Mouse (Mus musculus) cerebellum, postnatal 36 days (tissue): ENCODE data around the gene Fos.

Experiments
- DNase-seq, 2 experiments: peaks; one replicate each; pipeline ENCODE4 v3.0.0; 2021 to 2022; ENCODE audit warnings: mixed read lengths in 2 of 2

The Fos gene

GRCm38 (mm10) chr12:85490096-85490820 lies 16.6 kb downstream of the Fos start:
- no peak for DNase-seq

GRCm38 (mm10) chr12:85490991-85491390 lies 17.3 kb downstream of the Fos start:
- DNase-seq: no peak

GRCm38 (mm10) chr12:85492084-85492645 lies 18.5 kb downstream of the Fos start:
- DNase-seq: peak; percentile 62 to 74

GRCm38 (mm10) chr12:85496336-85496735 lies 22.6 kb downstream of the Fos start:
- no peak for DNase-seq

GRCm38 (mm10) chr12:85496755-85497154 lies 23.1 kb downstream of the Fos start:
- peak; percentile 74 to 81 for DNase-seq

GRCm38 (mm10) chr12:85497310-85498135 lies 23.8 kb downstream of the Fos start:
- no peak for DNase-seq

- DNase-seq: no peak
Observed at GRCm38 (mm10) chr12:85499001-85499400, 25.3 kb downstream of the Fos start.

- DNase-seq: no peak
Observed at GRCm38 (mm10) chr12:85502682-85503081, 29.0 kb downstream of the Fos start.

- DNase-seq: peak in 1 of 2 experiments; percentile 26
Observed at GRCm38 (mm10) chr12:85508235-85508634, 34.5 kb downstream of the Fos start.

GRCm38 (mm10) chr12:85510013-85510412 lies 36.3 kb downstream of the Fos start:
- no peak for DNase-seq

- no peak for DNase-seq
Observed at GRCm38 (mm10) chr12:85513789-85514447, 40.2 kb downstream of the Fos start.

GRCm38 (mm10) chr12:85514958-85515357 lies 41.3 kb downstream of the Fos start:
- DNase-seq: no peak

GRCm38 (mm10) chr12:85515865-85516264 lies 42.2 kb downstream of the Fos start:
- DNase-seq: no peak

GRCm38 (mm10) chr12:85517339-85517738 lies 43.6 kb downstream of the Fos start:
- DNase-seq: no peak

- DNase-seq: no peak
Observed at GRCm38 (mm10) chr12:85518009-85518408, 44.3 kb downstream of the Fos start.

GRCm38 (mm10) chr12:85519553-85519952 lies 45.9 kb downstream of the Fos start:
- DNase-seq: no peak

GRCm38 (mm10) chr12:85521101-85521500 lies 47.4 kb downstream of the Fos start:
- DNase-seq: no peak

GRCm38 (mm10) chr12:85521673-85522072 lies 48.0 kb downstream of the Fos start:
- DNase-seq: no peak

- no peak for DNase-seq
Observed at GRCm38 (mm10) chr12:85522631-85523388, 49.1 kb downstream of the Fos start.

- no peak for DNase-seq
Observed at GRCm38 (mm10) chr12:85523421-85524192, 49.9 kb downstream of the Fos start.

- no peak for DNase-seq
Observed at GRCm38 (mm10) chr12:85524193-85524858, 50.6 kb downstream of the Fos start.
